Mouse (Mus musculus) E14TG2a.4 (cell line): ENCODE data around the gene Cxcr4.

ENCODE experiments used
- H3K27me3 ChIP-seq: 2 replicates; pipeline ENCODE4 v1.6.1; 2014; ENCODE audit warnings: low read length, control low read depth; ENCODE audit not compliant: insufficient read depth
- H3K36me3 ChIP-seq: 2 replicates; pipeline ENCODE4 v1.6.1; 2014; ENCODE audit warnings: low read length, control low read depth; ENCODE audit not compliant: insufficient read depth
- H3K4me1 ChIP-seq: replicated peaks from 2 replicates; pipeline ENCODE4 v1.6.1; 2014; ENCODE audit warnings: low read depth, low read length, control low read depth
- H3K4me3 ChIP-seq: replicated peaks from 2 replicates; pipeline ENCODE4 v1.5.1; 2014; ENCODE audit warnings: mild to moderate bottlenecking, low read length
- H3K9me3 ChIP-seq: 2 replicates; pipeline ENCODE4 v1.6.1; 2014; ENCODE audit warnings: low read length, control low read depth
- CTCF ChIP-seq: conservative IDR thresholded peaks from 2 replicates; pipeline ENCODE4 v1.5.1; 2014; ENCODE audit warnings: low read length
- NANOG ChIP-seq: IDR thresholded peaks from 2 replicates; pipeline ENCODE4 v1.6.1; 2014; ENCODE audit warnings: borderline replicate concordance, low read length, mixed read lengths
- POU5F1 ChIP-seq: IDR thresholded peaks from 2 replicates; pipeline ENCODE4 v1.6.1; 2014; ENCODE audit warnings: low read length, borderline replicate concordance

Cxcr4 gene

GRCm38 (mm10) chr1:128539555-128539954 is 52.5 kb downstream of the Cxcr4 start:
- TF ChIP-seq NANOG (no peak), POU5F1 (no peak), CTCF (no peak)

More at GRCm38 (mm10) chr1:128539555-128539954, 52.5 kb downstream of the Cxcr4 start:
- no peak overlapping the region for H3K4me3 ChIP-seq
- no peaks in the 10 kb centered on the region for H3K36me3 ChIP-seq
- H3K4me1 ChIP-seq = no peaks in the 10 kb centered on the region
- H3K9me3 ChIP-seq = peaks cover 10% of the 10 kb centered on the region
- no peaks in the 10 kb centered on the region for H3K27me3 ChIP-seq
